Mouse (Mus musculus): Measurements from ENCODE around the gene Dnmt3l. TPM values are rescaled to one million over a fixed set of nuclear protein-coding genes. Genes with fewer than 3 reads are reported as not detected.
"Not testable (repeated sequence)": the region's sequence is repeated elsewhere in the genome, so short reads cannot be mapped to it uniquely, and the experiment has no call there.

The Dnmt3l gene
- polyA plus RNA-seq, 1 experiment from 2014 or later, result not detected

GRCm38 (mm10) chr10:78019984-78020383, 21.8 kb upstream of the Dnmt3l start:
- H3K4me2 ChIP-seq (ENCODE audit: low read length); H3K9ac ChIP-seq (ENCODE audit: low read depth, low read length); H3K4me1 ChIP-seq (ENCODE audit: control insufficient read depth, insufficient read depth, low read length); H3K36me3 ChIP-seq (ENCODE audit: control insufficient read depth, insufficient read depth, low read length); ATAC-seq; H3K9me3 ChIP-seq (replicated peaks; ENCODE audit: control insufficient read depth, low read length, poor library complexity, severe bottlenecking); H3K27me3 ChIP-seq (ENCODE audit: control insufficient read depth, insufficient read depth, low read depth, low read length); H3K27ac ChIP-seq (ENCODE audit: low read length); H3K4me3 ChIP-seq (ENCODE audit: low read depth, low read length): not testable (repeated sequence)
- 98% methylated on average over 6 of the region's 11 CpGs for WGBS

GRCm38 (mm10) chr10:78025453-78025852, 16.3 kb upstream of the Dnmt3l start:
- H3K4me1 ChIP-seq (ENCODE audit: control insufficient read depth, insufficient read depth, low read length); H3K27me3 ChIP-seq (ENCODE audit: control insufficient read depth, insufficient read depth, low read depth, low read length); H3K4me2 ChIP-seq (ENCODE audit: low read length); H3K4me3 ChIP-seq (ENCODE audit: low read depth, low read length); H3K27ac ChIP-seq (ENCODE audit: low read length); H3K9ac ChIP-seq (ENCODE audit: low read depth, low read length); H3K36me3 ChIP-seq (ENCODE audit: control insufficient read depth, insufficient read depth, low read length); H3K9me3 ChIP-seq (replicated peaks; ENCODE audit: control insufficient read depth, low read length, poor library complexity, severe bottlenecking); ATAC-seq: not testable (repeated sequence)
- 74% methylated on average over 6 of the region's 8 CpGs for WGBS

- Histone ChIP-seq H3K27ac (ENCODE audit: low read length) (no peak overlapping the region), H3K27me3 (ENCODE audit: control insufficient read depth, insufficient read depth, low read depth, low read length) (no peaks in the 10 kb centered on the region), H3K4me3 (ENCODE audit: low read depth, low read length) (no peak overlapping the region), H3K9ac (ENCODE audit: low read depth, low read length) (no peak overlapping the region), H3K36me3 (ENCODE audit: control insufficient read depth, insufficient read depth, low read length) (no peaks in the 10 kb centered on the region), H3K9me3 (replicated peaks; ENCODE audit: control insufficient read depth, low read length, poor library complexity, severe bottlenecking) (no peaks in the 10 kb centered on the region), H3K4me2 (ENCODE audit: low read length) (no peak overlapping the region), H3K4me1 (ENCODE audit: control insufficient read depth, insufficient read depth, low read length) (no peaks in the 10 kb centered on the region)
- ATAC-seq, result peak; percentile 86
- WGBS, result 2% methylated on average over 5 of the region's 5 CpGs
Measured at GRCm38 (mm10) chr10:78028129-78028528, 13.6 kb upstream of the Dnmt3l start.

DNA sequence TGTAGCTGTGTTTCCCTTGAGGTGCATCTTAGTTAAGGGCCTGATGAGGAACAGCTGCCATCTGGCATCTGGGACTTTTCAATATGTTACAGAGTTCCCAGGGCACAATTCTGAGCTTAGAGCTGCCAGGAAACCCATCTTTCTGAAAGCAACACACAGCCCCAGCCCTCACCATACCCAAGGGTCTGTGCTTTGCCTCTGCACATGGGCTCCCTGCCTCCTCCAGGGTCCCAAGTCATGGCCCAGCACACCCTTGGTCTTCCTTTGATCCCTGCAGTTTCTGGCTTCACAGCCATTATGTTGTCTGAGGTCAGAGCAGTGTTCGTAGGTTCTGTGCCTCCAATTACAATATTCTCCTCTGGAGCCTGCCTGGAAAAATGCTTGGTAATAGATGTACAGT, 12.7 kb upstream of the Dnmt3l start:
- no peaks in the 10 kb centered on the region for H3K4me1 ChIP-seq (ENCODE audit: control insufficient read depth, insufficient read depth, low read length)
- H3K9me3 ChIP-seq (replicated peaks; ENCODE audit: control insufficient read depth, low read length, poor library complexity, severe bottlenecking), result no peaks in the 10 kb centered on the region
- no peaks in the 10 kb centered on the region for H3K36me3 ChIP-seq (ENCODE audit: control insufficient read depth, insufficient read depth, low read length)
- no peak overlapping the region for H3K9ac ChIP-seq (ENCODE audit: low read depth, low read length)
- no peak for ATAC-seq
- WGBS, result 91% methylated on average over 1 of the region's 1 CpGs
- H3K4me2 ChIP-seq (ENCODE audit: low read length), result no peak overlapping the region
- no peaks in the 10 kb centered on the region for H3K27me3 ChIP-seq (ENCODE audit: control insufficient read depth, insufficient read depth, low read depth, low read length)
- H3K4me3 ChIP-seq (ENCODE audit: low read depth, low read length), result no peak overlapping the region
- H3K27ac ChIP-seq (ENCODE audit: low read length), result no peak overlapping the region

- Histone ChIP-seq H3K4me2 (ENCODE audit: low read length) (no peak overlapping the region), H3K4me3 (ENCODE audit: low read depth, low read length) (no peak overlapping the region), H3K27me3 (ENCODE audit: control insufficient read depth, insufficient read depth, low read depth, low read length) (no peaks in the 10 kb centered on the region), H3K27ac (ENCODE audit: low read length) (no peak overlapping the region), H3K9me3 (replicated peaks; ENCODE audit: control insufficient read depth, low read length, poor library complexity, severe bottlenecking) (no peaks in the 10 kb centered on the region), H3K9ac (ENCODE audit: low read depth, low read length) (no peak overlapping the region), H3K36me3 (ENCODE audit: control insufficient read depth, insufficient read depth, low read length) (no peaks in the 10 kb centered on the region), H3K4me1 (ENCODE audit: control insufficient read depth, insufficient read depth, low read length) (no peaks in the 10 kb centered on the region)
- no peak for ATAC-seq
- 81% methylated on average over 2 of the region's 2 CpGs for WGBS
Measured at GRCm38 (mm10) chr10:78031987-78032386, 9.8 kb upstream of the Dnmt3l start.

DNA sequence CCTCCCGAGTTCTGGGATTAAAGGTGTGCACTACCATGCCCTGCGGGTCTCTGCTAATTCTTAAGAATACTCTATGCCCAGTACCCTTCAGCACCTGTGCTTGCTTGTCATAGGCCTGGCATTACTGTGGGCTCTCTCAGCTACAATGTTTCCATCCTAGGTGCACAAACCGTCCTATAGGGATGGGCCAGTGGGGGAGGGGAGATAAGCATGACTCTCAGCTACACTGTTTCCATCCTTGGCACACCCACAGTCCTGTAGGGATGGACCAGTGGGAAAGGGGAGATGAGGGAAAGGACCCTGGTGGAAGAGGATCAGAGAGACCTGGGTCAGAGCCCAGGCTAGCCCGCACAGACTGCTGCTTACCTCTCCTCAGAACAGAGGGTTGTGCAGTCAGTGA, 4.6 kb upstream of the Dnmt3l start:
- Histone ChIP-seq H3K4me1 (ENCODE audit: control insufficient read depth, insufficient read depth, low read length) (no peaks in the 10 kb centered on the region), H3K9me3 (replicated peaks; ENCODE audit: control insufficient read depth, low read length, poor library complexity, severe bottlenecking) (no peaks in the 10 kb centered on the region), H3K9ac (ENCODE audit: low read depth, low read length) (no peak overlapping the region), H3K36me3 (ENCODE audit: control insufficient read depth, insufficient read depth, low read length) (no peaks in the 10 kb centered on the region), H3K27me3 (ENCODE audit: control insufficient read depth, insufficient read depth, low read depth, low read length) (no peaks in the 10 kb centered on the region), H3K4me2 (ENCODE audit: low read length) (no peak overlapping the region), H3K4me3 (ENCODE audit: low read depth, low read length) (no peak overlapping the region), H3K27ac (ENCODE audit: low read length) (no peak overlapping the region)
- no peak for ATAC-seq
- WGBS, result 86% methylated on average over 4 of the region's 4 CpGs

GRCm38 (mm10) chr10:78042096-78042495, 349 bp downstream of the Dnmt3l start:
- Histone ChIP-seq H3K9me3 (replicated peaks; ENCODE audit: control insufficient read depth, low read length, poor library complexity, severe bottlenecking) (no peaks in the 10 kb centered on the region), H3K36me3 (ENCODE audit: control insufficient read depth, insufficient read depth, low read length) (no peaks in the 10 kb centered on the region), H3K4me3 (ENCODE audit: low read depth, low read length) (no peak overlapping the region), H3K9ac (ENCODE audit: low read depth, low read length) (no peak overlapping the region), H3K27ac (ENCODE audit: low read length) (no peak overlapping the region), H3K4me2 (ENCODE audit: low read length) (no peak overlapping the region), H3K4me1 (ENCODE audit: control insufficient read depth, insufficient read depth, low read length) (no peaks in the 10 kb centered on the region), H3K27me3 (ENCODE audit: control insufficient read depth, insufficient read depth, low read depth, low read length) (no peaks in the 10 kb centered on the region)
- no peak for ATAC-seq
- WGBS, result 81% methylated on average over 7 of the region's 7 CpGs

DNA sequence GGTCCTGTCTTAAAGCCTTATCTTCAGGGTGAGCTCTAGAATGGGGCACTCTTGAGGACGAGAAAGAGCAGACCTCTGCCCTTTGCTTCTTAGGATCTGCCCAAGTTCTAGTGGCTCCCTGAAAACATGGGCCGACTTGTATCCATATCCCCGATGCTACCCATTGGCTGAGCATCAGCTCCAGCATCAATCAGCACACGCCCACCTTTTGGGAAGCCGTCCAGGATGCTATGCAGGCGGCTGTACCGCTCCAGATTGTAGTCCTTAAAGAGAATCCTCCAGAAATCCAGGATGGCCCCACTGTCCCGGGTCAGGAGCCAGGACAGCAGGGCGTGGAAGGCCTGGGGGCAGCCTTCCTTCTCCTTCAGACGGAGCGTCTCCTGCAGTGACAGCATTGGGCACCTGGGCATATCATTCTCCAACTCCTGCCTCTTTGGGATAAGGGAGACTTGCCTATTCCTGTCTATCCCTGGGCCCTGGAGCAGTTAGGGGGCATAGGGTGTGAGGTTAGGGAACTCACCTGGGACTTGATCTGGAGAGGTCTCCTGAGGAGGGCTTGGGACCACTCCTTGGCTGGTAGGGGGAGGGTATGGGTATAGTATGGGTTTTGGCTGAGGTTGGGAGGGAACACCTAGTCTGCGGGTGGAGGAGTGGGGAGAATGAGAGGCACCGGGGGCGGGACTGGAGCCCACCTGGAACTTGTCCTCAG, 1.1 kb downstream of the Dnmt3l start:
- Histone ChIP-seq H3K36me3 (ENCODE audit: control insufficient read depth, insufficient read depth, low read length) (no peaks in the 10 kb centered on the region), H3K4me2 (ENCODE audit: low read length) (peak overlapping the region; percentile 60), H3K4me1 (ENCODE audit: control insufficient read depth, insufficient read depth, low read length) (no peaks in the 10 kb centered on the region), H3K4me3 (ENCODE audit: low read depth, low read length) (peak overlapping the region; percentile 26), H3K9ac (ENCODE audit: low read depth, low read length) (peak overlapping the region; percentile 50), H3K27me3 (ENCODE audit: control insufficient read depth, insufficient read depth, low read depth, low read length) (no peaks in the 10 kb centered on the region), H3K27ac (ENCODE audit: low read length) (no peak overlapping the region), H3K9me3 (replicated peaks; ENCODE audit: control insufficient read depth, low read length, poor library complexity, severe bottlenecking) (no peaks in the 10 kb centered on the region)
- WGBS, result 65% methylated on average over 14 of the region's 14 CpGs
- no peak; the same call in 1 of the 2 replicates for ATAC-seq

GRCm38 (mm10) chr10:78043406-78043836, 1.7 kb downstream of the Dnmt3l start, which contains the start of gene Aire:
TSS of gene Aire (minus strand) at chr10:78043610.
- Histone ChIP-seq H3K4me1 (ENCODE audit: control insufficient read depth, insufficient read depth, low read length) (no peaks in the 10 kb centered on the region), H3K27ac (ENCODE audit: low read length) (no peak within 1 kb of the TSS), H3K4me3 (ENCODE audit: low read depth, low read length) (peak within 1 kb of the TSS; percentile 26), H3K4me2 (ENCODE audit: low read length) (peak within 1 kb of the TSS; percentile 60), H3K9ac (ENCODE audit: low read depth, low read length) (peak within 1 kb of the TSS; percentile 50), H3K27me3 (ENCODE audit: control insufficient read depth, insufficient read depth, low read depth, low read length) (no peaks in the 10 kb centered on the region), H3K9me3 (replicated peaks; ENCODE audit: control insufficient read depth, low read length, poor library complexity, severe bottlenecking) (no peaks in the 10 kb centered on the region), H3K36me3 (ENCODE audit: control insufficient read depth, insufficient read depth, low read length) (no peaks in the 10 kb centered on the region)
- 2% methylated on average over 27 of the region's 27 CpGs for WGBS
- peak; percentile 64 for ATAC-seq
